Mouse (Mus musculus) thymus, postnatal 14 days (tissue): Measurements from ENCODE around the gene Rpa1.

ENCODE experiments used
- DNase-seq: peaks from one replicate; pipeline ENCODE4 v3.0.0; 2021

Gene Rpa1

DNA sequence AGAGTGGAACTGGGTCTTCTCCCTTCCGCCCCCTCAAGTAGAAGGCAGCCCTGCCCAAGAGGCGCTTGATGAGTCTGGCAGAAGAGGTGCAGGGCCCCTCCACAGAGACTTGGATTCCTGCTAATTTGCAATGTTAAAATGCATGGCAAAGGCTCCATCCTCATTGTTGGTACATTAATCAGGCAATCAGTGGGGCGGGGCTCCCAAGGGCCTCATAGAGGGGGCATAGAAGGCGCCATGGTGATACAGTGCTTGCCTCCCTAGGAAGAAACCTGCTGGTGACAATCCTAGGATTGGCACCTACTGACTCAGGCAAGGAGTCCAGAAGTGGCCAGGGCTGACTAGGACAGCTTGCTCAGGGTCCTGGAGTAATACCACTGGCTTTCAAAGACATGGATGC lies 86.4 kb downstream of the Rpa1 start:
- no peak for DNase-seq

DNA sequence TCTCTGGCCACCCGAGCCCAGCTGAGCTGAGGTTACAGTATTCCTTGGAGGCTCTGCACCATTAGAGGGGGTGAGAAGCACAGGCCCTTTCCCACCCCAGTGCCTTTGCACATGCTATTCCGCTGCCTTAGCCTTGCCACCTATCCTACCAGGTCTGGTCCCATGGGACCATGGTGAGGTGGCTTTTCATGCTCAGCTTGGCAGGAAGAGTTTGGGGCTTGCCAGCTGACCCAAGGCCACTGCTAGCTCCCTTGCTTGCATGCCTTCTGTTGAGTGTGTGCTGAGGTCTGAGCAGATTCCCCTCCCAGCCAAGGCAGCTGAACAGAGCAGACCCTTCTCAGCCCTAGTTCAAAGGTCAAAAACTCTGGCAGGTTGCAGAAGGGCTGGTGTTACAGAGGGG lies 87.1 kb downstream of the Rpa1 start:
- DNase-seq: no peak

DNA sequence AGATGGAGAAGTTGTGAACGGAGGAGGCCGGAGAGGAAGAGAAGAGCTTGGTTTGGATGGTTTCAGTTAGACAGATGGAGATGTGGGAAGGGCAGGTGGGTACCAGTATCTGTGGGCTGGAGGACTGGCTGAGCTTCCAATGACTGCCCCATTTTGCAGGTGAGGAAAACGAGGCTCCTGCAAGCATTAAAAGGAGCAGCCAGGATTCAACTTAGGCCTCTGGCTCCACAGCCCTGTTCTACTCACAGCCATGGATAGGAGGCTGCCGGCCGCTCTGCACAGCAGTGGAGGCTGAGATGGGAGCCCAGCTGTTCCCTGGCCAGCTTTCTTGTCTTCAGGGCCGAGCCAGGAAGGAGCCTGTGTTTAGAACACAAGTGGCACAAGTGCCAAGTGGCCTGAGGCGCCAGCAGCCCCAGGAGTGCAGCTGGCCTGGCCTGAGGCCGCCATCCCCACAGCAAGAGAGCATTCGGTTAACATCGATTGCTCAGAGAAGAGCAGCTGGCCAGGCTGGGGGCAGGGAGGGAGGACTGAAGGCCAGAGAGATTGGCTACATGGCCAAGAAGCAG lies 88.0 kb downstream of the Rpa1 start:
- no peak for DNase-seq

DNA sequence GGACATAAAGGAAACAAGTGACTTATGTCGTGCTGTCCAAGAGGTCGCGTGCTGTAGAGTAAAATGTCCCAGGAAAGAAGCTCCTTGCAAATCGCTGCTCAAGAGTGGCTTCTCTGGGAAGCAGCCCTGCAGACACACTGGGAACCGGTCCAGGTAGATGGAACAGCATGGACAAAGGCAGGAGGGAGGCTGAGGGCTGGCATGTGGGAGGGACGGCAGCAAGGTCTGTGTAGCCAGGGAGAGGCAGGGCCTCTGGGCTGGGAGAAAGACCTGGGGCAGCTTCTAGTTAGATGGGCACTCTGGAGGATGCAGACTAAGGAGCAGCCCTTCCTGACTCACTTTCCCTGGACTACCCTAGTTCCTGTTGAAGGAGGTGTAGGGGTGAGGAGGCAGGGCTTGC lies 88.7 kb downstream of the Rpa1 start:
- no peak for DNase-seq

DNA sequence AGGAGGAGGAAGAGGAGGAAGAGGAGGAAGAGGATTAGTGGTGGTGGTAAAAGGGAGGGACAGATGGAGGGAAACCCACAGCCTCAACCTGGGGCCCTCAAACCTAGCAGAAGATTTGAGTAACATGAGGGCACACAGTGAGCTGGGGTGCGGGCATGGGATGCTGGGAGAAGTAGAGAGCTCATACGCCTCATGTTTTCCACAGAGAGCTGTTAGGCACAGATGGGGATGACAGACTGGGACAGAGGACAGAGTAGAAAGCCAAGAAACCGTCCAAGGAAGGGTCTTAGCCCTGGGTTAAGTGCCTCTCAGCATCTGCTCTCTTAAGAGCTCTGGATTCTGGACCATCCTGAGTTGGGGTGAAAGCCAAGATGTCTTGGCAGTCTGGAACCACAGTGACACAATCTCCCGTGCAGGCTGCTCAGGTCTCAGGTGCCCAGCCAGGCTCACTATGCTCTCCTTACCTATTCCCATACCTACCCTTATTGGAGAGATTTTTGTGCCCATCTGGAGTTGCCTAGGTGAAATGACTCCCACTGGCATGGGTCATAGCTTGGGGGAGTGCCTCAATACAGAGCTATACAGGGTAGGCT lies 91.0 kb downstream of the Rpa1 start:
- DNase-seq: no peak

DNA sequence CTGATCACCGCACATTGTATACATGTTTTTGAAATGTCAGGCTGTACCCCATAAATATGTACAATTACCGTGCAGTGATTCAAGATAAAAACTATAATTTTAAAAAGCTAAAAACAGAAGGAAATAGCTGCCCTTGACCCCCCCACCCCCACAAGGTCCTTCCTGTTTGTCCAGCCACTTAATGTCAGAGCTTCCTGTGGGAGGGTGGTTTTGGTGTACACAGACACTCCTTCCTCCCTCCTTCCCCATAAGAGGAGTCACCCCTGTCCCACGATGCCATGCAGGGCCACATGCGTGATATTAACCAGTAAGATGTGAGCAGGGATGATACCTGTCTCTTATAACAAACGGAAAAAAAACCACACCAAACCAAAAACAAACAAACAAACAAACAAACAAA lies 92.8 kb downstream of the Rpa1 start:
- DNase-seq: no peak

DNA sequence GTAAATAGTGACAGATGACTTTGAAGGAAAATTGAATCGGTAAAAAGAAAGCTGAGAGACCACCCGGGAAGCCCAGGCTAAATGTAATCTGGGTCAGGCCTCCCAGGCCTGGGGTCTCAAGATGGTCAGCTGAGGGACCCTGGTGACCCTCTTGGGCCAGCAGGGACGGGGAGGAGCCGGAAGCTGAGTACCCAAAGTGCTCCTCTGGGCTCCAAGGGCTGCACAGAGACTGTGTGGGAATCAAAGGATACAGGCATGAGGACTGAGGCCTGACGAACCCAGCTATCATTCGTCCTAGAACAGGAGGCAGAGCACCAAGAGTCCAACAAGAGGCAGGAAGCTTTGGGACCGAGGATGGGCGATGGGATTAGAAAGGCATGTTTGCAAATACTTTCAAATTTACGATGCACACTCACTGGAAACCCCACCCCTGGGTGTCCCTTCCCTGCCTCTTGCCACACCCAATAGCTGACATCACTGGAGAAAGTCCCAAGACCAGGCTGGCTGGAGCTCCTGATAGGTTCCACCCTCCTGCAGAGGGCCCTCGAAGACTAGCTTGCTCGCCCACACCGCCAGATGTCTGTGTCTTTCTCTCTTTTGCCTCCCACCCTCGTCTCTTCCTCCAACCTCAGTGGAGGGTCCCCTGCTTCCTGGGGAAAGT lies 93.7 kb downstream of the Rpa1 start:
- peak; percentile 50 for DNase-seq

DNA sequence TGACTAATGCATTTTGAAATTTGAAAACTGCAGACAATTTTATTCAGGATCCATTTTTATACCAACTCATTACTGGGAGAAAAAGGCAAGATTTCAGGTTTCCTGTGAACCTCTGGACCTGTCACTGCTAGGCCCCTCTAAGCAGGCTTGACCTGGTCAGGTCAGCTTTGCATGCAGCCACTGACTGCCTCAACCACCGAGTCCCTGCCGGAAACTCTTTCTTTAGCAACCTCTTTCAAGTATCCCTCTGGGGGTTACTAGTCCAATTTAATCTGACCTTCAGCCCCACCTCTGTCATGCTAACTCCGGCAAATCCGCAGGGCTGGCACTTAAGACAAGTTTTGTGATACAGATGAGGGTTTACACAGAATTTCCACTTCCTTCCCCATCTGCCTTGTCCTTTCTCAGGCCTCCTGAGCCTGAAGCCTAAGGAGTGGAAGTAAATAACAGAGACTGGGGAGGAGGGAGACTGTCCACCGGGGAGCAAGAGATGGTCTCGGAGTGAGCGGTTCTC lies 96.5 kb downstream of the Rpa1 start:
- no peak for DNase-seq

DNA sequence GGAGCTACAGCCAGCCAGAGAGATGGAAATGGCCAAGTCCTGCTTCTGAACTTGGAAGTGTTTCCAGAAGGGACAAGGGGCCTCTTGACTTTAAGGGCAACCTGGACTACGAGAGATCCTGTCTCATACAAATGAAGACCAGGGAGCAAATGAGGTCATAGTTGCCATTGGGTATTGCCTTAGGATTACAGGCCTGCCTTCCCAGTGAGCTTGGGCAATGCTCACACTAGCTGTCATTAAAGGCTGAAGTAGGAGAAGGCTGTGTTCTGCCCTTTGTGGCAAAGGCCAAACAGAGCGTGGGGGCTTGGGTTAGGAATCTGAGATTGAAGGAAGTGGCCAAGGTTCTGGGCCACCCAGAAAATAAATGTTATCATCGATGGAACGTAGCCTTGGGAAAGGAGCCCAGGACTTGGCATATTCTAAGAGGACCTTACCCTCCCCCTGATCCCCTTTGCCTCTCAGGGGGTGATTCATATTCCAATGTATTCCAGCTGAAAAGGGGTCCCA lies 97.1 kb downstream of the Rpa1 start:
- no peak for DNase-seq

DNA sequence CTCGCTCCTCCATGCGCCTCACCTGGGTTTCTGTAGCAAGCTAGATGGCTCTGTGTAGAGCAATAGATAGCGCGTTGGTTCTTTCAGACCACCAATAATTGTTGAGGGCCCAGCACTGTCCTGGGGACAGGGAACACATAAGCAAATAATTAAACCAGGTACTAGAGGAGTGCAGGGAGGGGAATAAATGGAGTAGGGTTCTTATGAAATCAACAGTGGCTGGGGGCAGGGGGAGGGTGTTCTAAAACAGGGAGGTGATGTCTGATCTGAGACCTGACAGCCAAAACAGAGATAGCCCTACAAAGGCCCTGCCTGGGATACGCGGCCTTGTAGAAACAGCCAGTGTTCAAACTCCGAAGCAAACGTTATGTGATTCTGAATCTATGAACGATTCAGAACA lies 98.5 kb downstream of the Rpa1 start:
- no peak for DNase-seq
